Mouse (Mus musculus): ENCODE data around the gene Oas1g.
"Not testable (repeated sequence)": the region's sequence is repeated elsewhere in the genome, so short reads cannot be mapped to it uniquely, and the experiment has no call there.

GRCm38 (mm10) chr5:120891566-120892242 is 4.3 kb upstream of the Oas1g start:
- not testable (repeated sequence) for TF ChIP-seq TBP (IDR thresholded peaks at IDR 0.05; ENCODE audit: low read depth, low read length); POLR2AphosphoS2 (IDR thresholded peaks at IDR 0.05; ENCODE audit: low read length); EP300 (IDR thresholded peaks at IDR 0.05; ENCODE audit: low read depth in 1 of 2, low read length in 2 of 2); USF2 (IDR thresholded peaks at IDR 0.05; ENCODE audit: borderline replicate concordance in 1 of 2, insufficient read depth in 1 of 2, low read depth in 1 of 2, low read length in 2 of 2); MEF2A (IDR thresholded peaks at IDR 0.05; ENCODE audit: extremely low read depth, insufficient replicate concordance, low read depth, low read length, poor library complexity, severe bottlenecking); POLR2A (IDR thresholded peaks at IDR 0.05; ENCODE audit: control insufficient read depth in 1 of 2, insufficient read depth in 1 of 2, low read depth in 1 of 2, low read length in 2 of 2, poor library complexity in 1 of 2); MAFK (IDR thresholded peaks at IDR 0.05; ENCODE audit: borderline replicate concordance, low read depth, low read length); CTCF (IDR thresholded peaks at IDR 0.05 in 2 of 3, conservative IDR thresholded peaks at IDR 0.05 in 1 of 3; ENCODE audit: control insufficient read depth in 1 of 3, insufficient read depth in 1 of 3, low read depth in 2 of 3, low read length in 3 of 3, poor library complexity in 1 of 3, severe bottlenecking in 1 of 3)
